Mouse (Mus musculus) cerebellum, adult (tissue): Measurements from ENCODE around the gene Bmp6.
A peak's percentile ranks its signal among the peaks of the same experiment; 100 is the strongest.

Source experiments
- ATAC-seq: cut with Nextera tagmentation; 2 replicates; pipeline ENCODE4 v1.9.2; 2017; ENCODE audit warnings: mild to moderate bottlenecking, moderate library complexity, mixed read lengths; ENCODE audit not compliant: insufficient number of reproducible peaks, low FRiP score, low TSS enrichment

Bmp6 gene

DNA sequence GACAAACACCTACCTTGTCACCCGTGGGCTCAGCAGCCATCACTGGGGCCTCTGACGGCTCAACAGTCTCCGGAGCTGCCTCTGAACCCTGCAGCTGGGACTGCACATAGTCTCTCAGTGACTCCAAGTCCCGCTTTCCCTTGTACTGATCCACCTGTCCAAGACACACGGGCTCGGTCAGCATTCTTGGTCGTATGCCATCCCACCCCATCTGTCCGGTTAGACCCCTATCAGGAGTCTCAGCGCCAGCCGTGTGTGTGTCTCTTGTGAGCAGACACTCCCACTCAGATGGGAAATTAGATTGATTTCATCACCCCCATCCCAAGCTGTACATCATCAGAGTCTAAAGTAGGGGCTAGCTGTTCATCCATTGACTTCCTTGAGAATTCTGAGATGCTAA lies 162.0 kb downstream of the Bmp6 start:
- ATAC-seq = no peak

DNA sequence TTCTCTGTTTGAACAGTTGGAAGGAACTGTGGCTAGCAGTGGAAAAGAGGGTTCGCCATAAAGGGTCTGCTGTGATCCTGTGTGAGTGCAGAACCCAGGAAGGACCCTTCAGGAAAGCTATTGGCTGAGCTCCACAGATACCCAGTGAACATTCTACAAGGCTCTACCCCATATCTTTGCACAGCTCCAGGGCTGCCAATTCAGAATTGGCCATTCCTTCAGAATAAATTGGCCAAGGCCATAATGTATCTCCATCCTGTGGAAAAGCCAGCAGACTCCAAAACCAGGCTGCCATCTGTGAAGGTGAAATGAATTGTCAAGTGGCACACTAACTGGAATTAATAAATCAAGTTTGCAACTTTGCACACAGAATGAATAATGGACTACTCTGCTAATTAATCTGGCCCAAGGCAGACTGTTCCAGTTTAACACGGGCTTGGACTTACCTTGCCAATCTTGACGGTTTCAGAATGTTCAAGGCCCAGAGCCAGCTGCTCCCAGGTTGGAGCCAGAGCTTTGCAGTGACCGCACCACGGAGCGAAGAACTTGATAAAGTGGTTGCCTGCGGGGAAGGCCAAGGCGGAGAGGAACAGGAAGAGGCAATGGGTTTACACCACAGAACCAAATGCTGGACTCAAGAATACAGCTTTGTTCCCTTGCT lies 164.9 kb downstream of the Bmp6 start:
- ATAC-seq = no peak

DNA sequence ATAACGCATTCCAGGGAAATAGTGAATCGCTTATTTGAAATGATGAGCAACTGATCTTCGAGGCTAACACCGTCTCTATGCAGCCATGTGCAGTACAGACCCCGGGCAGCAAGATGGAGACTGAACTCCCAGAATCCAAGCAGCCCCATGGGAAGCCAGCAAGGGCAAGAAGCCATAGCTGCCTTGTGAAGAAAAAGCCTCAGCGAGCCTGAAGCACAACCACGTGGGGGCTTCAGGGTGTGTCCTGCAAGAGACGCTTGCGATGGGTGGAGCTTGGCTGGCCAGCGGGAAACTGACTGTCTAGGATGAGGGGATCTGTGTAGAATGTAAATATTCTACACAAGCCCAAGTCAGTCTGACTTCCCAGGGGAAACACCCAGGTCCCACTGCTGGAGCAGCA lies 167.1 kb downstream of the Bmp6 start:
- no peak for ATAC-seq

DNA sequence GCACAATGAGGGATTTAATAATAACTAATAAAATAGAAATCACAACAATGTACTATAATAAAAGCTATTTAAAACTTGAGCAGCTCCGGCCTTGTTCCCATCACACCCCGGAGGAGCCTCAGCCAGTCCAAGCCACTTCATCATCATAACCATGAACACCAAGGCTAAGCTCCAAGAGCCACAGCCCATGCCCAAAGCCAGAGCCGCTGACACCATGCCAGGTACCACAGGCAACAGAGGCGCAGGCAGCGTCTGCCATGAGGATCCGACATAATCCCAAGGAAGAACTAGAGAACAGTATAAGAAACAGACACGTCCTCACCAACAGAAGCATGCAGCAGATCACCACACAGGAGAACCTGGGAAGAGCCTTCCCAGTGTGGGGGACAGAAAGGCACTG lies 169.0 kb downstream of the Bmp6 start:
- no peak for ATAC-seq

DNA sequence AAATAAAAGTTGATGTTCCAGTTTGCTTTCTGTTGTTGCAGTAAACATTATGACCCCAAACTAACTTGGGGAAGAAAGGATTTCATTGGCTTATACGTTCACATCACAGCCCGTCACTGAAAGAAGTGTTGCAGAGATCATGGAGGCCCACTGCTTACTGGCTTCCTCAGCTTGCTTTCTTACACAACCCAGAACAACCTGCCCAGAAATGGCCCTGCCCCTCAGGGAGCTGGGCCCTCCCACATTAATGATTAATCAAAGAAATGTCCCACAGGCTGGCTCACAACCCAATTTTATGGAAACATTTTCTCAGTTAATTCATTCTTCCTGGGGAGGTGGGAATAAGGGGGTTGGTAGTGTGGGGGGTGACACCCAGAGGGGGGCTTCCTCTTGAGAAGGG lies 170.5 kb downstream of the Bmp6 start:
- no peak for ATAC-seq

DNA sequence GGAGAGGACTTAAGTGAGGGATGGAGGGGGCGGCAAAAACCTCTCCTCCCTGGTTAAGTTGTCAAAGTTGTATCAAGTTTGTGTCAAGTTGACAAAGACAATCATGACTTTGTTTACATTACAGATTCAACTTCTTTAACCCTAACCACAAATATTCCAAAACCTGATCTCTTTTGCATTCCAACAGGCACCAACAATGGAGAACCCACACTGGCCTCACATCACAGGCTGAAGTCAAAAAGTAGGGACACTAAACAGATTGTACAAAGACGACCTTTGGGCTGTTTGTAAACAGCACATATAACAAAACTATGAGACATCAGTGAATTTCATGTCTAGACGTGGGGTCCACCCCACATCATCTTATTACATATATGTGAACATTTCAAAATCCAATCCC lies 170.9 kb downstream of the Bmp6 start:
- ATAC-seq = no peak

DNA sequence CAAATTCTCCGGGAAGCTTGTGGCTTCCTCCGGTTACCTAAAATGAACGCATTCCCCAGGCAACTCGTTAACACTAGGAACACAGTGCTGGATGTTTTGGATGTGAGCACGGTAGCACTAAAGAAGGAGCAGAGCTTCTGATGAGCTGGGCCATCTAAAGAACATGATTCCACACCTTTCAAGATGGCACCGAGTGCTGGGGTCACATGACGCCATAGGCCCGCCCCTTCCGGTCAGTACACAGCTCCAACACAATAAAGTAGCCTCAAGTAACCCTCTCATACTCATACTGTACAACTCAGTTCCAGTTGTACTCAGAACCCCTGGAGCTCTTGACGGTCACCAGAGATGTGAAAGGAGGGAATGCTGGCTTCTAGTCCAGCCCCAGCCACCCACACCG lies 171.7 kb downstream of the Bmp6 start:
- ATAC-seq = no peak

DNA sequence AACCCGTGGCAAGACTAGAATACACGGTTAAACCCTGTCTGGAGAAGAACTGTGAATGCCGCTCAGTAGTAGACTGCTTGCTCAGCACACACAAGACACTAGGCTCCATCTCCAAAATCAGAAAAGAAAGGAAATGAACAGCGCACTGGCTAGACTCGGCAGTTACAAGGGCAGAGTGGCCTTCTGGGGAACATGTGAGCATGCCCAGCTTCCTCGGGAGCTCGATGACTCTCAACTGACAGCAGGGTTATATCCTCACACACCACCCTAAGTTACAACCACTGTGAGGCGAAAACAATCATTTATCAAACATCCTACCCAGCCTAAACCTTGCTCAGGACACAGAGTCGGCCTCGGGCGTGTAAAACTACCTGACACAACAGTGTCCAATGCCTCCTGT lies 175.4 kb downstream of the Bmp6 start:
- no peak for ATAC-seq

DNA sequence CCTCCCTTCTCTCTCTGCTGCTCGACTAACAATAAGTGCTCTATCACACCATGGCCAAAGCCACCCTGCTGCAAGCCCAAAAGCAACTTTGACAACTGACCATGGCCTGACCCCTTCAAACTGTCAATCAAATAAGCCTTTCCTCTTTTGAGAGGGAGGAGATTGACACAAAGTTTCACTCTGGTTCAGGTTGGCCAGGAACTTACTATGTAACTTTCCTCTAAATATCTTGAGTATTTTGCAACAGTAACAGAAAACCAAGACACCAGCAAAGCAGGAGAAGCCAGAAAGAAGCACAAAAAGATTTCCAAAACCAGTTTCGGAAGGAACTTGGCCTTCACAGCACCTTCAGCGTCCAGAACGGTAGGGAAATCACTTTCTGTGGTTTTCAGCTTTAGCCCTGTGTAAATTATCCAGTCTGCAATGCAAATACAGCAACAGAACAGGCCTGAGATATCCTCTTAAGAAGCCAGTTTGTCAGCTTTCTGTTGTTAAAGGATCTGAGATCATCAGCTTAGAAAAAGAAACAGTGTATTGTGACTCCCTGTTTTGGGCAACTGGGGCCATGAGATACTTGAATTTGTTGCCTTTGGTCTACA lies 177.2 kb downstream of the Bmp6 start:
- no peak for ATAC-seq

- ATAC-seq = no peak
These were observed 178.3 kb downstream of the Bmp6 start for GRCm38 (mm10) chr13:38523231-38523630.

GRCm38 (mm10) chr13:38525261-38525660 lies 180.4 kb downstream of the Bmp6 start:
- no peak for ATAC-seq

DNA sequence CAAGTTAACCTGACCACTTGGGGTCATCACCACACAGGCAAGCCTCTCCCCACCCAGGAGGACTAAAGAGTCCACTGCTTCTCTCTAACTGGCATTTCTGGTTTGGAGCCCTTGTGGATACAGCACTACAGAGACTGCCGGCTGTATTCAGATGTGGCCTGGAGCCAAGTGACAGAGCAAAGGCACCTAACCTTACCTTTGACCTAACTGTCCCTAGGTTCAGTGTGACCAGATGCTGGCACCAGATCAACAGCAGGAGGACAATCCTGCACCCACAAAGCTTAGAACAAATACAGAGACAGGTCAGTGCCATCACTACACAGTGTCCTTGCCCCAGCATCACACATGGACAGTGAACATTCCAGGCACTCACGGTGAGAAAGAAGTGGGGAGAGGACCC lies 181.2 kb downstream of the Bmp6 start:
- no peak for ATAC-seq

GRCm38 (mm10) chr13:38527041-38527796 lies 182.3 kb downstream of the Bmp6 start:
- ATAC-seq = peak; percentile 32; the same call in 1 of the 2 replicates

DNA sequence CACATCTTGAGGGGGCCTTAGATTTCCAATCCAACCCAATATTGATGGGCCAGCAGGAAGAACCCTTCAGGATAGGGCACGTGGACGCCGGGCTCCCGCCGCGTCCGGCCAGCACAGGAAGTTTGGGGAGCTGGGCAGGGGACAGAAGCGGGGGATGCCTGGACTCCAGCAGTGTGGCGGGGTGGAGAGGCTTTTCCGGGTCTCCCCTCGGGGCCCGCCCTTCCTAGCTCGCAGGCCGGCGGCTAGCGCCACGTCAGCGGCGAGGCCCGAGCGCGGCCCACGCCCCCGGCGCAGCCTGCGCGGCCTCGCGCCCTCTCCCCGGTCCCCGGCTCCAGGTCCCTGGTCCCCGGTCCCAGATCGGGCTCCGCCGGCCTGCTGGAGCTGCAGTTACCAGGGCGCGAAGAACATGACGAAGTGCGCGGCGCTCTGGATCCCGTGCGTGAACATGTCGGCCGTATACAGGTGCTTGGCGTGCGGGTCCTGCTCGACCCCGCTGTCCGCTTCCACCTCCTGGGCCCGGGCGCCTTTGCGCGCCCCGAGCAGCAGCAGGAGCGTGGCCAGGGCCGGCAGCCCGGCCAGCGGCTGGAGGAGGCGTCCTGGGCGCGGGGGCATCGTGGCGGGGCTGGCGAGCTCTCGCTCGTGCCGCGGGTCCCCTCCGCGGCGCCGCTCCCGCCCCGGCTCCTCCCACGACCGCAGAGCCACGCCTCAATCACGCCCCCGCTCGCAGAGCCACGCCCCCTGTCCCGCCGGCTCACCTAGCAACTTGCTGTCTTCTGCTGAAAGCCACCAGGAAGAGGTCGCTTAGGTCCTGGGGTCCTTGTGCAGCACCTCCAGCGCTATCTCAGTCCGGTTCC lies 183.1 kb downstream of the Bmp6 start:
- peak; percentile 83 for ATAC-seq

- peak; percentile 5; the same call in 1 of the 2 replicates for ATAC-seq
These were observed 183.9 kb downstream of the Bmp6 start, which contains the start of gene Txndc5 for GRCm38 (mm10) chr13:38528687-38529294. Gene Txndc5 (minus strand): TSS chr13:38528824.

- ATAC-seq = no peak
These were observed 184.7 kb downstream of the Bmp6 start for GRCm38 (mm10) chr13:38529576-38529975.

GRCm38 (mm10) chr13:38531498-38531897 lies 186.6 kb downstream of the Bmp6 start:
- no peak for ATAC-seq

DNA sequence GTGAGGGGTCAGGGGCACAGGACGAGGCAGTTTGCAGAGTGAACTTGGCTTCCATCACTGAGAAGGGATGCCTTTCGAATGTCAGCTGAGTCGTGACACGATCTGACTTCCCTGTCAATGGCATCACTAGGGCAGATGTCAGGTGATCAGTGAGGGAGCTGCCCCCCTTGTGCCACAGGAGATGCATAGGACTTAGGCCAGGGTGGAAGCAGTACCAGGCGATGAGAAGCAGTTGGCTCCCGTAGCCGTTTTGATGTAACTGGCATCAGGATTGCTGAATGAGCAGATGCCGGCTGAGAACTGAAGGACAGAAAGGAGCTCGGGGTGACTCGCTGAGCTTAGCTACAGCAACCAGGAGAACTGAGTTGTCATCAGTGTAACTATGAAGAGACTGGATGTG lies 188.6 kb downstream of the Bmp6 start:
- no peak for ATAC-seq

DNA sequence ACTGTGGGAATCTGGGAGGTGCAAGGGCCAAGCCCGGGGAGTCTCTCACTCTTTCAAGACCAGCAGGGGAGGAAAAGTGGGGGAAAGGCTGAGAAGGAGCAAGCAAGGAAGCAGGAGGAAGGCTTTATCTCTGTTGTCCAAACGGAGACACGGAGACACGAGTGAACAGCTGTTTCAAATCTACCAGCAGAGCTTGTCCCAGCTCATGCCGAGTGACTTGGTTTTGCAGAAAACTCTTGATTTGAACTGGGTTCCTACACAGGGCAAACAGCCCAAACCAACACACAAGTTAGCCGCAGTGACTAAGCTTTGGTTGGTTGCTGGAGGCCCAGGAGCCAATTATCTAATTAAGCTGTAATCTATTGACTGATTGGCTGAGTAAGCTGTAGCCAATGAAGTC lies 189.1 kb downstream of the Bmp6 start:
- ATAC-seq = no peak

GRCm38 (mm10) chr13:38534731-38535130 lies 189.8 kb downstream of the Bmp6 start:
- no peak for ATAC-seq
